Mouse (Mus musculus) induced T-regulatory cell, adult 2 months (primary cell): ENCODE measurements around the gene Hoxd13.
A peak's percentile ranks its signal among the peaks of the same experiment; 100 is the strongest.

Source experiments
- DNase-seq: peaks from one replicate; pipeline ENCODE4 v3.0.0-alpha.2; 2012; ENCODE audit warnings: low read depth

The Hoxd13 gene

GRCm38 (mm10) chr2:74680561-74681398 lies 12.7 kb downstream of the Hoxd13 start:
- no peak for DNase-seq

GRCm38 (mm10) chr2:74681594-74682531 lies 13.8 kb downstream of the Hoxd13 start:
- no peak for DNase-seq

- DNase-seq, result no peak
These were observed 14.7 kb downstream of the Hoxd13 start for GRCm38 (mm10) chr2:74682796-74683195.

GRCm38 (mm10) chr2:74683471-74683951 lies 15.4 kb downstream of the Hoxd13 start:
- DNase-seq, result no peak

GRCm38 (mm10) chr2:74684106-74684505 lies 16.0 kb downstream of the Hoxd13 start:
- DNase-seq, result no peak

- DNase-seq, result no peak
These were observed 17.0 kb downstream of the Hoxd13 start for GRCm38 (mm10) chr2:74685059-74685603.

GRCm38 (mm10) chr2:74686301-74686987 lies 18.3 kb downstream of the Hoxd13 start:
- peak; percentile 57 for DNase-seq

GRCm38 (mm10) chr2:74686988-74687697 lies 19.0 kb downstream of the Hoxd13 start:
- no peak for DNase-seq

- no peak for DNase-seq
These were observed 19.8 kb downstream of the Hoxd13 start for GRCm38 (mm10) chr2:74687698-74688555.

GRCm38 (mm10) chr2:74688795-74689573 lies 20.9 kb downstream of the Hoxd13 start:
- DNase-seq, result no peak

GRCm38 (mm10) chr2:74689574-74690337 lies 21.6 kb downstream of the Hoxd13 start:
- DNase-seq, result no peak

GRCm38 (mm10) chr2:74690338-74690716 lies 22.2 kb downstream of the Hoxd13 start:
- DNase-seq, result no peak

- no peak for DNase-seq
These were observed 23.2 kb downstream of the Hoxd13 start, which contains the start of gene Hoxd10 for GRCm38 (mm10) chr2:74691022-74691951. Gene Hoxd10, plus strand, starts transcription at chr2:74691924.

- DNase-seq, result no peak
These were observed 24.1 kb downstream of the Hoxd13 start for GRCm38 (mm10) chr2:74691995-74692807.

GRCm38 (mm10) chr2:74692808-74693431 lies 24.8 kb downstream of the Hoxd13 start:
- DNase-seq, result no peak

GRCm38 (mm10) chr2:74693432-74693827 lies 25.3 kb downstream of the Hoxd13 start:
- no peak for DNase-seq
